Comparison of ENCODE assay signal across 33 mouse cellular contexts in the genomic region with DNA sequence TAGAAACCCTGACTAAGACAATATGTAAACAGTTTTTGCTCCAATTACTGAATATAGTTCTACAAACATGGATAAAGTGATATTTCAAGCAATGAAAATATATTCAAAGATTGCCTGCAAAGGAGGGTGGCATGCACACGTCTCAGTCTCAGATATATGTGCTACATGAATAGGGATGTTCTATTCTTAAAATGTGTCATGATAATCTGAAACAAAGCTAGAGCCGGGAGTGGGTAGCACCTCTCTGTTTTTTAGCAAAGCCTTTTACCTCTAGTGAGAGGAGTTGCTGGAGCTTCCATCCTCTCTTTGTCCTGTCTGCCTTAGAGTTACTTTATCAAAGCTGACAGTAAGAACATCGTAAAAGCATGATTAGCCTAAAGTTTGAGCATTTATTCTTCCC.
"Had no signal": no experiment of that assay in that cellular context is flagged by ENCODE, and none has a peak within 500 bp of the region (broad histone marks: within the 10 kb centered on the region; RNA-seq: fewer than 3 reads in every experiment).

No protein-coding gene starts in this region.

- H3K27me3 ChIP-seq: limb, embryonic 12.5 days; limb, embryonic 13.5 days; limb, embryonic 15.5 days; liver, embryonic 12.5 days; liver, embryonic 13.5 days; liver, embryonic 15.5 days; lung, embryonic 15.5 days; megakaryocyte, embryonic 14.5 days; midbrain, embryonic 12.5 days; midbrain, embryonic 13.5 days; midbrain, embryonic 15.5 days; neural tube, embryonic 12.5 days; neural tube, embryonic 13.5 days had no signal

- H3K4me3 ChIP-seq: limb, embryonic 10.5 days; limb, embryonic 12.5 days; limb, embryonic 13.5 days; limb, embryonic 15.5 days; liver, embryonic 12.5 days; liver, embryonic 13.5 days; liver, embryonic 15.5 days; lung, embryonic 15.5 days; megakaryocyte, embryonic 14.5 days; midbrain, embryonic 10.5 days; midbrain, embryonic 12.5 days; midbrain, embryonic 13.5 days; midbrain, embryonic 15.5 days; myocyte; neural tube, embryonic 12.5 days; neural tube, embryonic 13.5 days had no signal

- H3K27ac ChIP-seq: limb, embryonic 10.5 days; limb, embryonic 12.5 days; limb, embryonic 13.5 days; limb, embryonic 15.5 days; liver, embryonic 12.5 days; liver, embryonic 13.5 days; liver, embryonic 14.5 days; liver, embryonic 15.5 days; lung, embryonic 15.5 days; macrophage; midbrain, embryonic 10.5 days; midbrain, embryonic 12.5 days; midbrain, embryonic 13.5 days; midbrain, embryonic 15.5 days; neural tube, embryonic 12.5 days; neural tube, embryonic 13.5 days had no signal

- H3K9me3 ChIP-seq: limb, embryonic 10.5 days; limb, embryonic 12.5 days; limb, embryonic 13.5 days; limb, embryonic 15.5 days; liver, embryonic 12.5 days; liver, embryonic 13.5 days; liver, embryonic 15.5 days; lung, embryonic 15.5 days; megakaryocyte, embryonic 14.5 days; midbrain, embryonic 10.5 days; midbrain, embryonic 12.5 days; midbrain, embryonic 13.5 days; midbrain, embryonic 15.5 days; neural tube, embryonic 12.5 days; neural tube, embryonic 13.5 days had no signal

- H3K4me1 ChIP-seq: limb, embryonic 10.5 days; limb, embryonic 12.5 days; limb, embryonic 13.5 days; limb, embryonic 15.5 days; liver, embryonic 12.5 days; liver, embryonic 13.5 days; liver, embryonic 15.5 days; lung, embryonic 15.5 days; megakaryocyte, embryonic 14.5 days; midbrain, embryonic 10.5 days; midbrain, embryonic 12.5 days; midbrain, embryonic 13.5 days; midbrain, embryonic 15.5 days; neural tube, embryonic 12.5 days; neural tube, embryonic 13.5 days had no signal

- ATAC-seq: liver, embryonic 12.5 days; liver, postnatal 0 days; lung, postnatal 0 days; midbrain, embryonic 13.5 days; midbrain, embryonic 15.5 days; midbrain, embryonic 16.5 days had no signal

- H3K4me2 ChIP-seq: limb, embryonic 12.5 days; limb, embryonic 13.5 days; limb, embryonic 15.5 days; liver, embryonic 11.5 days; liver, embryonic 12.5 days; liver, embryonic 13.5 days; liver, embryonic 15.5 days; lung, embryonic 14.5 days; lung, embryonic 15.5 days; midbrain, embryonic 11.5 days; midbrain, embryonic 12.5 days; midbrain, embryonic 13.5 days; midbrain, embryonic 15.5 days; neural tube, embryonic 12.5 days; neural tube, embryonic 13.5 days had no signal

- DNase-seq: left cerebral cortex, postnatal 4 days; liver; liver, embryonic 13.5 days; liver, postnatal 0 days; lung, adult 18-20 months; lung, adult 2 months; lung, embryonic 14.5 days; lung, postnatal 10 days; lung, postnatal 14 days; lung, postnatal 36 days; lung, postnatal 4 days; midbrain, embryonic 14.5 days had no signal

- H3K36me3 ChIP-seq: limb, embryonic 10.5 days; limb, embryonic 12.5 days; limb, embryonic 13.5 days; limb, embryonic 15.5 days; liver, embryonic 12.5 days; liver, embryonic 13.5 days; liver, embryonic 15.5 days; lung, embryonic 15.5 days; midbrain, embryonic 10.5 days; midbrain, embryonic 12.5 days; midbrain, embryonic 13.5 days; midbrain, embryonic 15.5 days; neural tube, embryonic 12.5 days; neural tube, embryonic 13.5 days had no signal

- H3K9ac ChIP-seq: limb, embryonic 12.5 days; limb, embryonic 13.5 days; limb, embryonic 15.5 days; liver, embryonic 12.5 days; liver, embryonic 13.5 days; liver, embryonic 14.5 days; liver, embryonic 15.5 days; liver, postnatal 0 days; lung, embryonic 14.5 days; lung, embryonic 15.5 days; midbrain, embryonic 12.5 days; midbrain, embryonic 13.5 days; midbrain, embryonic 15.5 days; neural tube, embryonic 12.5 days; neural tube, embryonic 13.5 days had no signal
